In genomic region chr13:4776855-4777254, GRCm38 (mm10) we compare ENCODE assay signal across 8 mouse cellular contexts.
DNase-seq lines count a peak whose midpoint lies in the region; ATAC-seq lines count a peak whose summit lies in the region.

No protein-coding gene starts in this region.

- 39% methylated on average over 4 of the region's 4 CpGs for WGBS in hindbrain, embryonic 11.5 days
- WGBS in hindbrain, embryonic 12.5 days: 32% methylated on average over 4 of the region's 4 CpGs
- WGBS in embryonic facial prominence, embryonic 10.5 days: 39% methylated on average over 4 of the region's 4 CpGs

- H3K4me2 ChIP-seq in hindbrain, embryonic 11.5 days (replicated peaks; ENCODE audit: low read depth, low read length): no peak overlapping the region
- H3K4me2 ChIP-seq in hindbrain, embryonic 12.5 days (replicated peaks): no peak overlapping the region

- no peaks in the 10 kb centered on the region for H3K27me3 ChIP-seq in hindbrain, embryonic 11.5 days (ENCODE audit: control insufficient read depth, insufficient read depth, low read length)
- H3K27me3 ChIP-seq in hindbrain, embryonic 12.5 days: no peaks in the 10 kb centered on the region
- no peaks in the 10 kb centered on the region for H3K27me3 ChIP-seq in embryonic facial prominence, embryonic 10.5 days (replicated peaks; ENCODE audit: low read depth, poor library complexity, severe bottlenecking)

- no peaks in the 10 kb centered on the region for H3K4me1 ChIP-seq in hindbrain, embryonic 11.5 days (replicated peaks; ENCODE audit: control insufficient read depth, insufficient read depth, low read length)
- no peaks in the 10 kb centered on the region for H3K4me1 ChIP-seq in hindbrain, embryonic 12.5 days
- no peaks in the 10 kb centered on the region; the same call in 1 of the 2 replicates for H3K4me1 ChIP-seq in embryonic facial prominence, embryonic 10.5 days

- ATAC-seq in hindbrain, embryonic 11.5 days (ENCODE audit: low FRiP score): no peak
- ATAC-seq in hindbrain, embryonic 12.5 days (ENCODE audit: low FRiP score): no peak

- H3K27ac ChIP-seq in hindbrain, embryonic 11.5 days (ENCODE audit: low read depth, low read length): no peak overlapping the region
- H3K27ac ChIP-seq in hindbrain, embryonic 12.5 days: no peak overlapping the region
- H3K27ac ChIP-seq in embryonic facial prominence, embryonic 10.5 days (replicated peaks): no peak overlapping the region

- no peaks in the 10 kb centered on the region for H3K36me3 ChIP-seq in hindbrain, embryonic 11.5 days (ENCODE audit: control insufficient read depth, insufficient read depth, low read length)
- H3K36me3 ChIP-seq in hindbrain, embryonic 12.5 days: no peaks in the 10 kb centered on the region
- no peaks in the 10 kb centered on the region for H3K36me3 ChIP-seq in embryonic facial prominence, embryonic 10.5 days (replicated peaks)

- no peaks in the 10 kb centered on the region for H3K9me3 ChIP-seq in hindbrain, embryonic 11.5 days (ENCODE audit: control insufficient read depth, low read length)
- no peaks in the 10 kb centered on the region for H3K9me3 ChIP-seq in hindbrain, embryonic 12.5 days (replicated peaks)
- H3K9me3 ChIP-seq in embryonic facial prominence, embryonic 10.5 days: no peaks in the 10 kb centered on the region

- peak; percentile 56 for DNase-seq in hindbrain, embryonic 11.5 days (ENCODE audit: low spot score)
- DNase-seq in urinary bladder, postnatal 25 days (ENCODE audit: low spot score): peak; percentile 33
- no peak for DNase-seq in urinary bladder, postnatal 10 days (ENCODE audit: low spot score)
- peak; percentile 52 for DNase-seq in embryonic facial prominence, embryonic 10.5 days (ENCODE audit: low spot score)
- peak; percentile 73 for DNase-seq in kidney, postnatal 10 days
- peak; percentile 86 for DNase-seq in lung, postnatal 36 days
- no peak for DNase-seq in spleen, postnatal 14 days (ENCODE audit: low spot score in 2 of 2)

- H3K9ac ChIP-seq in hindbrain, embryonic 11.5 days (ENCODE audit: low read depth, low read length): no peak overlapping the region
- H3K9ac ChIP-seq in hindbrain, embryonic 12.5 days: no peak overlapping the region

- no peak overlapping the region for H3K4me3 ChIP-seq in hindbrain, embryonic 11.5 days (ENCODE audit: low read depth, low read length)
- H3K4me3 ChIP-seq in hindbrain, embryonic 12.5 days: no peak overlapping the region
- H3K4me3 ChIP-seq in embryonic facial prominence, embryonic 10.5 days: no peak overlapping the region

Comparison
In these comparisons a context has a peak if more than half of its experiments do, and no peak if none do; other contexts are left out.
1. DNase-seq: peak in hindbrain, embryonic 11.5 days (single experiment), urinary bladder, postnatal 25 days (single experiment), embryonic facial prominence, embryonic 10.5 days (single experiment), kidney, postnatal 10 days (single experiment) and lung, postnatal 36 days (single experiment); none in urinary bladder, postnatal 10 days (single experiment) and spleen, postnatal 14 days (0 of 2).